Mouse (Mus musculus): ENCODE results near the gene Gcnt4. TPM values are rescaled to one million over a fixed set of nuclear protein-coding genes. Genes with fewer than 3 reads are reported as not detected.

Gcnt4 gene
- polyA plus RNA-seq, 1 experiment from 2014 or later: 0.29 TPM

GRCm38 (mm10) chr13:96924985-96925745, 676 bp downstream of the Gcnt4 start:
- Histone ChIP-seq H3K9ac (ENCODE audit: low read length) (peak overlapping the region; percentile 71), H3K4me2 (peak overlapping the region; percentile 99), H3K36me3 (ENCODE audit: control insufficient read depth, insufficient read depth, low read length) (no peaks in the 10 kb centered on the region), H3K4me3 (ENCODE audit: low read depth, low read length) (peak overlapping the region; percentile 65), H3K27ac (ENCODE audit: low read depth, low read length) (no peak overlapping the region), H3K27me3 (ENCODE audit: control insufficient read depth, insufficient read depth, low read length) (peaks cover 18% of the 10 kb centered on the region), H3K9me3 (ENCODE audit: control insufficient read depth, low read length) (no peaks in the 10 kb centered on the region), H3K4me1 (ENCODE audit: control insufficient read depth, insufficient read depth, low read length) (peaks cover 13% of the 10 kb centered on the region)
- DNase-seq (ENCODE audit: low spot score, missing footprints) (peak; percentile 93), ATAC-seq (ENCODE audit: low FRiP score) (peak; percentile 74)
- WGBS: 2% methylated on average over 51 of the region's 53 CpGs

- H3K27me3 ChIP-seq (ENCODE audit: control insufficient read depth, insufficient read depth, low read length): peaks cover 18% of the 10 kb centered on the region
- ATAC-seq (ENCODE audit: low FRiP score) (no peak), DNase-seq (ENCODE audit: low spot score, missing footprints) (peak; percentile 88)
- no peak overlapping the region for H3K27ac ChIP-seq (ENCODE audit: low read depth, low read length)
- no peak overlapping the region for H3K4me3 ChIP-seq (ENCODE audit: low read depth, low read length)
- H3K36me3 ChIP-seq (ENCODE audit: control insufficient read depth, insufficient read depth, low read length): no peaks in the 10 kb centered on the region
- no peak overlapping the region for H3K9ac ChIP-seq (ENCODE audit: low read length)
- no peaks in the 10 kb centered on the region for H3K9me3 ChIP-seq (ENCODE audit: control insufficient read depth, low read length)
- H3K4me2 ChIP-seq: no peak overlapping the region
- H3K4me1 ChIP-seq (ENCODE audit: control insufficient read depth, insufficient read depth, low read length): peaks cover 13% of the 10 kb centered on the region
- 42% methylated on average over 10 of the region's 10 CpGs for WGBS
These were observed 1.7 kb downstream of the Gcnt4 start for GRCm38 (mm10) chr13:96925991-96926725.

GRCm38 (mm10) chr13:96927781-96928180, 3.3 kb downstream of the Gcnt4 start:
- Histone ChIP-seq H3K9me3 (ENCODE audit: control insufficient read depth, low read length) (no peaks in the 10 kb centered on the region), H3K27me3 (ENCODE audit: control insufficient read depth, insufficient read depth, low read length) (peaks cover 18% of the 10 kb centered on the region), H3K4me2 (no peak overlapping the region), H3K4me3 (ENCODE audit: low read depth, low read length) (no peak overlapping the region), H3K27ac (ENCODE audit: low read depth, low read length) (no peak overlapping the region), H3K4me1 (ENCODE audit: control insufficient read depth, insufficient read depth, low read length) (peaks cover 13% of the 10 kb centered on the region), H3K9ac (ENCODE audit: low read length) (no peak overlapping the region), H3K36me3 (ENCODE audit: control insufficient read depth, insufficient read depth, low read length) (no peaks in the 10 kb centered on the region)
- DNase-seq (ENCODE audit: low spot score, missing footprints) (no peak), ATAC-seq (ENCODE audit: low FRiP score) (no peak)
- 96% methylated on average over 1 of the region's 1 CpGs for WGBS

- ATAC-seq (ENCODE audit: low FRiP score) (no peak), DNase-seq (ENCODE audit: low spot score, missing footprints) (no peak)
- Histone ChIP-seq H3K27me3 (ENCODE audit: control insufficient read depth, insufficient read depth, low read length) (peaks cover 18% of the 10 kb centered on the region), H3K27ac (ENCODE audit: low read depth, low read length) (no peak overlapping the region), H3K9me3 (ENCODE audit: control insufficient read depth, low read length) (no peaks in the 10 kb centered on the region), H3K9ac (ENCODE audit: low read length) (no peak overlapping the region), H3K36me3 (ENCODE audit: control insufficient read depth, insufficient read depth, low read length) (no peaks in the 10 kb centered on the region), H3K4me1 (ENCODE audit: control insufficient read depth, insufficient read depth, low read length) (peaks cover 13% of the 10 kb centered on the region), H3K4me2 (no peak overlapping the region), H3K4me3 (ENCODE audit: low read depth, low read length) (no peak overlapping the region)
- WGBS: 27% methylated on average over 8 of the region's 8 CpGs
These were observed 4.0 kb downstream of the Gcnt4 start for GRCm38 (mm10) chr13:96928432-96929039.

- DNase-seq (ENCODE audit: low spot score, missing footprints) (no peak), ATAC-seq (ENCODE audit: low FRiP score) (no peak)
- Histone ChIP-seq H3K9me3 (ENCODE audit: control insufficient read depth, low read length) (no peaks in the 10 kb centered on the region), H3K27ac (ENCODE audit: low read depth, low read length) (no peak overlapping the region), H3K4me1 (ENCODE audit: control insufficient read depth, insufficient read depth, low read length) (peaks cover 9% of the 10 kb centered on the region), H3K4me2 (no peak overlapping the region), H3K4me3 (ENCODE audit: low read depth, low read length) (no peak overlapping the region), H3K9ac (ENCODE audit: low read length) (no peak overlapping the region), H3K36me3 (ENCODE audit: control insufficient read depth, insufficient read depth, low read length) (no peaks in the 10 kb centered on the region), H3K27me3 (ENCODE audit: control insufficient read depth, insufficient read depth, low read length) (no peaks in the 10 kb centered on the region)
- WGBS: 87% methylated on average over 5 of the region's 5 CpGs
These were observed 8.3 kb downstream of the Gcnt4 start for GRCm38 (mm10) chr13:96932745-96933144.

- H3K27me3 ChIP-seq (ENCODE audit: control insufficient read depth, insufficient read depth, low read length): no peaks in the 10 kb centered on the region
- ATAC-seq (ENCODE audit: low FRiP score): no peak
- DNase-seq (ENCODE audit: low spot score, missing footprints): no peak
These were observed 8.9 kb downstream of the Gcnt4 start for GRCm38 (mm10) chr13:96933367-96933766.

GRCm38 (mm10) chr13:96936173-96936777, 11.8 kb downstream of the Gcnt4 start:
- no peaks in the 10 kb centered on the region for H3K4me1 ChIP-seq (ENCODE audit: control insufficient read depth, insufficient read depth, low read length)
- H3K9ac ChIP-seq (ENCODE audit: low read length): no peak overlapping the region
- ATAC-seq (ENCODE audit: low FRiP score) (no peak), DNase-seq (ENCODE audit: low spot score, missing footprints) (no peak)
- H3K27ac ChIP-seq (ENCODE audit: low read depth, low read length): no peak overlapping the region
- no peak overlapping the region for H3K4me3 ChIP-seq (ENCODE audit: low read depth, low read length)
- no peaks in the 10 kb centered on the region for H3K9me3 ChIP-seq (ENCODE audit: control insufficient read depth, low read length)
- no peaks in the 10 kb centered on the region for H3K27me3 ChIP-seq (ENCODE audit: control insufficient read depth, insufficient read depth, low read length)
- H3K36me3 ChIP-seq (ENCODE audit: control insufficient read depth, insufficient read depth, low read length): no peaks in the 10 kb centered on the region
- WGBS: 74% methylated on average over 6 of the region's 6 CpGs
- no peak overlapping the region for H3K4me2 ChIP-seq

More at GRCm38 (mm10) chr13:96933367-96933766, 8.9 kb downstream of the Gcnt4 start:
- Histone ChIP-seq H3K4me3 (ENCODE audit: low read depth, low read length) (no peak overlapping the region), H3K36me3 (ENCODE audit: control insufficient read depth, insufficient read depth, low read length) (no peaks in the 10 kb centered on the region), H3K4me1 (ENCODE audit: control insufficient read depth, insufficient read depth, low read length) (peaks cover 8% of the 10 kb centered on the region), H3K4me2 (no peak overlapping the region), H3K9ac (ENCODE audit: low read length) (no peak overlapping the region), H3K9me3 (ENCODE audit: control insufficient read depth, low read length) (no peaks in the 10 kb centered on the region), H3K27ac (ENCODE audit: low read depth, low read length) (no peak overlapping the region)
- WGBS: 85% methylated on average over 8 of the region's 8 CpGs

- H3K4me1 ChIP-seq (ENCODE audit: control insufficient read depth, insufficient read depth, low read length): no peaks in the 10 kb centered on the region
- H3K4me2 ChIP-seq: no peak overlapping the region
- H3K27me3 ChIP-seq (ENCODE audit: control insufficient read depth, insufficient read depth, low read length): no peaks in the 10 kb centered on the region
- ATAC-seq (ENCODE audit: low FRiP score) (no peak), DNase-seq (ENCODE audit: low spot score, missing footprints) (no peak)
- H3K36me3 ChIP-seq (ENCODE audit: control insufficient read depth, insufficient read depth, low read length): no peaks in the 10 kb centered on the region
- H3K9me3 ChIP-seq (ENCODE audit: control insufficient read depth, low read length): no peaks in the 10 kb centered on the region
- H3K9ac ChIP-seq (ENCODE audit: low read length): no peak overlapping the region
- no peak overlapping the region for H3K27ac ChIP-seq (ENCODE audit: low read depth, low read length)
- WGBS: 81% methylated on average over 10 of the region's 10 CpGs
- H3K4me3 ChIP-seq (ENCODE audit: low read depth, low read length): no peak overlapping the region
These were observed 12.6 kb downstream of the Gcnt4 start for GRCm38 (mm10) chr13:96937059-96937558.
